Mouse (Mus musculus) adrenal gland, postnatal 10 days (tissue): ENCODE data around the gene 4930548H24Rik. TPM values are rescaled to one million over a fixed set of nuclear protein-coding genes. Genes with fewer than 3 reads are reported as not detected.
"Not testable (repeated sequence)": the region's sequence is repeated elsewhere in the genome, so short reads cannot be mapped to it uniquely, and the experiment has no call there.

Experiments
- DNase-seq: peaks from one replicate; pipeline ENCODE4 v3.0.0; 2021; ENCODE audit warnings: mixed read lengths
- long read RNA-seq, 2 experiments: library from polyadenylated mRNA; stranded (forward); transcript quantifications; one replicate each; pipeline ENCODE4 v2.0.0; 2021
- total RNA-seq, 2 experiments: library from RNA; stranded (reverse); gene quantifications; 2 replicates each; pipeline ENCODE4 v1.2.3; 2021

Gene 4930548H24Rik
- total RNA-seq: under 1 TPM; 0.24 to 0.58 TPM
- long read RNA-seq, experiment 1: 0 reads
- long read RNA-seq, experiment 2: 0 reads

- DNase-seq: no peak
Observed at GRCm38 (mm10) chr5:31485440-31485839, at the start of gene 4930548H24Rik. Gene 4930548H24Rik (plus strand): TSS chr5:31485740.

GRCm38 (mm10) chr5:31451336-31451735 is 34.2 kb upstream of the 4930548H24Rik start:
- no peak for DNase-seq

GRCm38 (mm10) chr5:31451878-31452561 is 33.5 kb upstream of the 4930548H24Rik start, which contains the start of gene Zfp512:
Gene Zfp512 (plus strand): TSS chr5:31452431.
- peak; percentile 93 for DNase-seq

- DNase-seq: no peak
Observed at GRCm38 (mm10) chr5:31452562-31452878, 33.0 kb upstream of the 4930548H24Rik start.

GRCm38 (mm10) chr5:31452886-31453410 is 32.6 kb upstream of the 4930548H24Rik start:
- DNase-seq: no peak

GRCm38 (mm10) chr5:31467798-31468197 is 17.7 kb upstream of the 4930548H24Rik start:
- DNase-seq: no peak

- DNase-seq: no peak
Observed at GRCm38 (mm10) chr5:31469711-31470110, 15.8 kb upstream of the 4930548H24Rik start.

GRCm38 (mm10) chr5:31470334-31470733 is 15.2 kb upstream of the 4930548H24Rik start:
- DNase-seq: peak; percentile 75

GRCm38 (mm10) chr5:31480536-31480935 is 5.0 kb upstream of the 4930548H24Rik start:
- DNase-seq: no peak

GRCm38 (mm10) chr5:31487889-31488288 is 2.3 kb downstream of the 4930548H24Rik start:
- DNase-seq: no peak

- no peak for DNase-seq
Observed at GRCm38 (mm10) chr5:31489116-31489769, 3.7 kb downstream of the 4930548H24Rik start.

- DNase-seq: no peak
Observed at GRCm38 (mm10) chr5:31492031-31492430, 6.5 kb downstream of the 4930548H24Rik start.

GRCm38 (mm10) chr5:31494513-31495297 is 9.2 kb downstream of the 4930548H24Rik start, which contains the start of gene Gpn1:
Gene Gpn1 (plus strand): TSS chr5:31494741.
- peak; percentile 93 for DNase-seq

- no peak for DNase-seq
Observed at GRCm38 (mm10) chr5:31504843-31505242, 19.3 kb downstream of the 4930548H24Rik start.

- no peak for DNase-seq
Observed at GRCm38 (mm10) chr5:31512481-31512880, 26.9 kb downstream of the 4930548H24Rik start.

GRCm38 (mm10) chr5:31520556-31520955 is 35.0 kb downstream of the 4930548H24Rik start:
- no peak for DNase-seq

GRCm38 (mm10) chr5:31526354-31527116 is 41.0 kb downstream of the 4930548H24Rik start, which contains the start of gene Slc4a1ap:
Gene Slc4a1ap (plus strand): TSS chr5:31526995.
- DNase-seq: peak; percentile 85

GRCm38 (mm10) chr5:31527117-31527680 is 41.7 kb downstream of the 4930548H24Rik start:
- DNase-seq: no peak

- not testable (repeated sequence) for DNase-seq
Observed at GRCm38 (mm10) chr5:31527707-31528106, 42.2 kb downstream of the 4930548H24Rik start, which contains the start of gene Supt7l. Gene Supt7l (minus strand): TSS chr5:31527807.

- no peak for DNase-seq
Observed at GRCm38 (mm10) chr5:31528560-31528959, 43.0 kb downstream of the 4930548H24Rik start.

GRCm38 (mm10) chr5:31535228-31535627 is 49.7 kb downstream of the 4930548H24Rik start:
- DNase-seq: no peak
